Mouse (Mus musculus) skeletal muscle tissue, adult 2 months (tissue): ENCODE measurements at regions not wholly inside any gene's neighbourhood (a gene's known extent, or its start where the extent isn't known, plus 50 kb on each side); places are given as distances from the start of the nearest gene placed in this dataset.
A peak's percentile ranks its signal among the peaks of the same experiment; 100 is the strongest.

Experiments
- DNase-seq: peaks from one replicate; pipeline ENCODE4 v3.0.0-alpha.2; 2012; ENCODE audit warnings: low read depth, low spot score

- DNase-seq, result no peak
Observed at GRCm38 (mm10) chr5:77487837-77488827, 80.3 kb upstream of the Igfbp7 start.

DNA sequence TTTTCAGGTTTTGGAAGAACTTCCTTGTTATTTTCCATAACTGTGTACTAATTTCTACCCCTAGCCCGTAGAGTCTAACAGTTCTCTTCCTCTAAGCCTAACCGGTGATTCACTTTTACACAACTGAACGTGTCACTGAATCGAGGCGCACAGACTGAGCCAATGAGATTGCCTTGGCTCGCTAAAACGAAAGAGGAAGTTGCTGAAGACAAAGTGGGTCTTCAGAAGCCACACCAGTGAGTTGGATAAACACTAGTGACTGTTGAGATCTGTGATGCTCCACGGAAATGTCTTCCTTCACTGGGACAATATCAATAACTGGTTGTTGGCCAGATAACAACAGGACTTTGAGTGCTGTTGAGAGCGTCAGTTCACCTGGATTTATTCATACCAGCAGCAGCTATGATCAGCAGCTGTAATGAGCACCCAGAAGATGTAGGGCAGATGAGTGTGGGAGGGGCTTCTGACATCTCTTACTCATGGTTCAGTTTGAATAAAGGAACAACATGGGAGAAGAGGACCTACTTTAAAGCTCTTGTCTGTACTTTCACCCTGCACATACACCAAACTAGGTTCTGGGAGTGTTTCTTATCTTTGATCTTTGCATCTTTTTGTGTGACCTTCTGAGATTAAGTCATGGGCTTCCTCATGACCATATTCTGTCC, 75.3 kb upstream of the Igfbp7 start:
- no peak for DNase-seq

DNA sequence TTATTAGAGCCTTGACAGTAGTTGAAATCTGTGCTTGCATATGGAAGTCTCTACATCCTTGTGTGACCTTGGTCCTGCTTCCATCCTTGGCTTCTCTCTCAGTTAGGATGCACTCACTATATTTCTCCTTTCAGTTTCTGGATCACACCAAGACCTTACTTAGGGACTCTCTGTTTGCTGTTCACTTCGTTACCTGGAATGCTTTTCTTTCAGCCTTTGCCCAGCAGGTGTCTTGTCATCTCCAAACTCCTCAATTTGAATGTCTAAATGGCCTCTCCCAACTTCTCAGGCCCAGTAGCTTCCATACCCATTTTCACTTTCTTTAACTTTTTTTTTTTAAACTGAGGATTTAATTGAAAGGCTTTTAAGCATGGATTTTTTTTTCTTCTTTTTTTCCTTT, 74.0 kb upstream of the Igfbp7 start:
- DNase-seq, result no peak

DNA sequence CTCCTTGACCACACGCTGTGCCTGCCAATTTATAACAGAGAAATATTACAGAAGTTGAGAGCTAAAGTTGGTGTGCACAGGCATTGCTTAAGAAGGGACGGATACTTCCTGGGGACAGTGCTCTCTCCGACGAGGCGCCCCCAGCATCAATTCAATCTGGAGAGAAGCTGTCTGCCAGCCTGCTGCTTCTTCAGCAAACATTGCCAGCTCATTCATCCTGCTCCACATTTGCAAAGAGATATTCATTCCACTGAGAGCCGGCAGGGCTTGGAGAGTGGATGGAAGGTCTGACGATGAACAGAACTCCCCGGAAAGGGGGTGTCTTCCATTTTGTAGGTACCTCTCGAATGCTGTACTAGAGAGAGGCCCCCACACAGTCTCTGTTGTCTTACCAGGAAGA, 70.0 kb upstream of the Igfbp7 start:
- no peak for DNase-seq

DNA sequence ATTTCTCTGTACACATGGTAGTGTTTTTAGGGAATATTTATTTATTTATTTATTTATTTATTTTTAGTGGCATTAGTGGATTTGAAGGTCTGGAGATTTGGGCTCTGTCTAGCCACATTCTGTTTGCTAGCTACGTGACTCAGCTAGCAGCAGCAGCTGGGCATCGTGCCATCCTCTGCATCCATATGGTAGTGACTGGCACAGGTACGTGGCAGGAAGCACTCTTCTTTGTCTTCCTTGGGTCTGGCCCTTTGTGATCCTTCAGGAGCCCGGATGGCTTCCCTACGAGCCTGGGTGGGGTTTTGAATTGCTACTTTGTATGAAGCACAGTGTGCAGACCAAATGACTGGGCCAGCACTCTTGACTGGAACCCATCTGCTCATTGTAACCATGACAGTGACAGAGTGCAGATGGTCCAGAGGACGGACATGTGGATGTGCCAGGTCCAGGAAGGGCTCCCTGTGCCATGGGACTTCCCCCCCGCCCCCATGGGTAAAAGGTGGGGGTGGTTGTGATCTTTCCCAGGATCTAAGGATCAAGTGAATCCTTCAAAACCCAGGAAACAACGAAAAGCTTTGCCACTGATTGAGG, 66.2 kb upstream of the Igfbp7 start:
- DNase-seq, result no peak

DNA sequence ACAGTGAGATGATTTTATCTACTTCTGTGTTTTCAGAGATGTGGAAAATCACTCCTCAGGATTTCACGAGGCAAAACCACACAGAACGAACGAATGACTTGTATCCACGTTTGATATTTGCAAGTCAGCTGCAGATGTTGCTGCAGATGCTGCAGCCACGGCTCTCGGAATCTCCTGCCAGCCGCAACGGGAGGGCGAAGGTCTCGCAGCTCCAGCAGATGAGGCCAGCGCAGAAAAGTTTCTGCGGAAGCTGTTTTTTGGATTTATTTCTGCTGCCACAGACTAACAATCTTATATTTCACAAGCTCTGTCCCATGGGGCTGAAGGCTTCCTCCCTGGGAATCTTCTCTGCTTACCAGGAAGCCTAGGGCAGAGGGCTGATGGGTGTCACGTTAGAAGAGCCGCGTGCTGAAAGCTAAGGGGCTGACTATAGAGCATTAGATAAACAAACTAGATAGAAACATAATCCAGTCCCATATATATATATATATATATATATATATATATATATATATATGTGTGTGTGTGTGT, 61.5 kb upstream of the Igfbp7 start:
- DNase-seq, result no peak

DNA sequence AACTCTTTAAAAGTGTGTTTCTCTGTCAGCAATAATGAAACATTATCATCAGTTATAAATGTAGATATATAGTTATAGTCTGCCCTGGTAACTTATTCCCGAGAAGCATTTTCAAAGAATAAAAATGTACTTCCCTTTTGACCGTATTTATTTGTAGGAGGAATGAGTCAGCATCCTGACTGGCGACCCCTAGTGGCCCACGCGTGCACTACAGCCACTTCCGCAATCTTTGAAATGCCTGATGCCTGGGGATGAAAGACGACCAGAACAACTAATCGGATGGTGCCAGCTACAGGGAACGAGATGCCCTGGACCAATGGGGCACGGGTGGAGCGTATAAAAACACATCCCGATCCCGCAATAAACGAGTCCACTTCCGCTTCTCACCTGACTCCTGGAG, 60.6 kb upstream of the Igfbp7 start:
- DNase-seq, result peak; percentile 32

DNA sequence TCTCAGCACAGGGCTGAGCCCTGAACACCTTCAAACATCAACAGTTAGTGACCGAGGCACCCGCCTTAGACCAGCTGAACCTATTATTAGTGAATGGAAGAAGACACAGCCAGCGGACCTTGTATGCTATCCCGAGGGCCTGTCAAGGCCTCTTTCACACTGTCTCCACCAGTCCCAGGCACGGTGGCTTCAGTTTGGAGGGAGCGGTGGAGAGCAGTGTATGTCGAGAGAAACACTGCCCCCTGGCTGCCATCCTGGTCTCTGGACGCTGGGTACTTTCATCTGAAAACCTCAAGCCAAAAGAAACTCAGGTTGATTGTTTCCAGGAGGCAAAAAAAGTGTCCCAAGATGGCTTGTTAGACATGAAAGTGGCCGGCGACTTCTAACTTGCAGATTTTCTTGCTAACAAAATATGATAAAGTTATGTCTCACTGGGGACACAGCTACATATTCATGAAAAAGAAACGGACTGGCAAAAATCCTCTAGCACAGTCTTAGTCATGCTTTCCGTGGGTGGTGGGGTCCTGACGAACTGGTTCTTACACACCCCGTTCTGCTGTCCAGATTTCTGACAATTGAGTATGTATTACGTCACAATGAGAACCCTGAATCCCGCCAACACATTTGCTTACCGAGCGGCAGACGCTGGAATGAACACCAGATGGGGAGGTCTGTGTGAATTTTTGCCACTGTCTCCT, 57.2 kb upstream of the Igfbp7 start:
- peak; percentile 10 for DNase-seq

DNA sequence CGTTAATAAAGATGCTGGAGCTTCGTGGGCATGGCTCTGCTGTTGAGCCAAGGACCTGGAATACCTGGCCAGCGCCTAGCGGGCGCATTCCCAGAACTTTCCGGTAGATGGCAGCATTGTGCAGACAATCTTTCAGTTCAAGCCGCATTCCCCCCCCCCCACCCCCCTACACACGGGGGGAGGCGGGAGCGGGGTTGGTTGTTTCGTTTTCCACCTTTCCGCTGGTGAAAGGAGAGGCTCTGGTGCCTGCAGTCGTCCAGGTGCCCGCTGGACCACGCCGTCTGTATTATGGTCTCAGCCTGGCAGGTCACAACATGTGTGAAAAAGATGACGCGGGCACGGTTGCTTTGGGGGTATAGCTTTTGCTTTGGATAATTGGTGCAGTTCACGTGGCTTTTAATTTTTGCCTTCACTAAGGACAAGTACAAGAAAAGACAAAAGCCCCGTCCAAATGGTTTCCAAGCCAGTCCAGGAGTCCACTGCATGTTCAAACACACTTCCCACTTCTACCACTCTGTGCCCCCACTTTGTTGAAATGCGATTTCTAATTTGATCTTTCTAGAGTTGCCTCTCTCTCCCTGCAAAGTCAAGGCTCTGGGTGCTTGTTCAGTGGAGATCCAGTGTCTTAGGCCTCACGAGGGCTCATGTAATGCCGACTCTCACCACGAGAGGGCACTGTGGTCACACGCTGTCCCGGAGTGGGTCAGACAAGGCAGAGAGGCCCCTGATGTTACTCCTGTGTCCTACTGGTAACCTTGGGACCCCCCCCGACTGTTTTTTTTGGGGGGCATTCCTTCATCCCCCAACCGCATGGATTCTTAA, 52.3 kb upstream of the Igfbp7 start:
- DNase-seq, result peak; percentile 83
